Mouse (Mus musculus) cerebellum, postnatal 25 days (tissue): ENCODE measurements around the gene Ttll5.

Experiments
- DNase-seq, 2 experiments: peaks; one replicate each; pipeline ENCODE4 v3.0.0; 2021; ENCODE audit warnings: mixed read lengths in 2 of 2

Ttll5 gene

GRCm38 (mm10) chr12:86017360-86017759 lies 192.9 kb downstream of the Ttll5 start:
- DNase-seq: no peak

GRCm38 (mm10) chr12:86021583-86021982 lies 197.1 kb downstream of the Ttll5 start:
- no peak for DNase-seq

- DNase-seq: no peak
These were observed 198.0 kb downstream of the Ttll5 start for GRCm38 (mm10) chr12:86022282-86022984.

GRCm38 (mm10) chr12:86023081-86023871 lies 198.8 kb downstream of the Ttll5 start:
- peak in 1 of 2 experiments; percentile 33 for DNase-seq

- peak; percentile 45 to 68 for DNase-seq
These were observed 200.0 kb downstream of the Ttll5 start for GRCm38 (mm10) chr12:86024426-86024825.

- peak; percentile 82 to 86 for DNase-seq
These were observed 201.0 kb downstream of the Ttll5 start for GRCm38 (mm10) chr12:86025480-86025879.

GRCm38 (mm10) chr12:86027000-86027399 lies 202.5 kb downstream of the Ttll5 start:
- DNase-seq: peak; percentile 64 to 77

GRCm38 (mm10) chr12:86027747-86028146 lies 203.3 kb downstream of the Ttll5 start:
- no peak for DNase-seq

- no peak for DNase-seq
These were observed 206.5 kb downstream of the Ttll5 start for GRCm38 (mm10) chr12:86030932-86031331.

- no peak for DNase-seq
These were observed 211.1 kb downstream of the Ttll5 start for GRCm38 (mm10) chr12:86035586-86035985.

GRCm38 (mm10) chr12:86036368-86037166 lies 212.1 kb downstream of the Ttll5 start:
- DNase-seq: peak in 1 of 2 experiments; percentile 40

GRCm38 (mm10) chr12:86037235-86037921 lies 212.9 kb downstream of the Ttll5 start:
- DNase-seq: no peak

- no peak for DNase-seq
These were observed 214.6 kb downstream of the Ttll5 start for GRCm38 (mm10) chr12:86039078-86039477.

GRCm38 (mm10) chr12:86039751-86040150 lies 215.3 kb downstream of the Ttll5 start:
- DNase-seq: no peak

GRCm38 (mm10) chr12:86046141-86046540 lies 221.7 kb downstream of the Ttll5 start:
- no peak for DNase-seq

- no peak for DNase-seq
These were observed 222.3 kb downstream of the Ttll5 start for GRCm38 (mm10) chr12:86046776-86047175.

- DNase-seq: no peak
These were observed 222.9 kb downstream of the Ttll5 start for GRCm38 (mm10) chr12:86047376-86047775.

GRCm38 (mm10) chr12:86049813-86050212 lies 225.4 kb downstream of the Ttll5 start:
- no peak for DNase-seq

GRCm38 (mm10) chr12:86051477-86051876 lies 227.0 kb downstream of the Ttll5 start:
- no peak for DNase-seq

- DNase-seq: peak; percentile 22 to 54
These were observed 230.8 kb downstream of the Ttll5 start for GRCm38 (mm10) chr12:86055306-86055705.

GRCm38 (mm10) chr12:86056976-86057375 lies 232.5 kb downstream of the Ttll5 start:
- no peak for DNase-seq

- peak; percentile 39 to 40 for DNase-seq
These were observed 233.1 kb downstream of the Ttll5 start for GRCm38 (mm10) chr12:86057516-86057915.

GRCm38 (mm10) chr12:86059341-86059740 lies 234.9 kb downstream of the Ttll5 start:
- DNase-seq: no peak
